Mouse (Mus musculus): ENCODE data around the gene Txndc5. TPM values are rescaled to one million over a fixed set of nuclear protein-coding genes. Genes with fewer than 3 reads are reported as not detected.

Gene Txndc5
- total RNA-seq, 2 experiments from 2014 or later: 61.9 to 76.3 TPM

DNA sequence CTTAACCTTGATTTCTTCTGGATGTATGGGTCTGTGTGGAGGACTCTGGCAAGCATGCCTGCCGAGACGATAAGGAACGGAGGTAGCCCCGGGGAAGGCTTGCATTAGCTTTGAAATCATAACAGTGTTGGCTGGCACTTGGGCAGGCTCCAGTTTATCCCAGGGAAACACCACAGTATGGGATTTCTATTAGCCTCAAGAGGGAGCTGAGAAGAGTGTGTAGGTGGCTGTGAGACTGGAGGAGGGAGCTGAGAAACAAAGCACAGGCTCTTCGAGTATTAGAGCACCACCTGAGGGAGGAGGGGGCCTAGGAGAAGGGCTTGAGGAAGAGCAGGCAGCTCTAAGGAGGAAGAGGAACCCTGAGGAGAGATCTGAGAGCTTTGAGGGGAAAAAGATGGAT, 57.7 kb downstream of the Txndc5 start:
- no peak for DNase-seq

- no peak for DNase-seq
These were observed 65.2 kb downstream of the Txndc5 start for GRCm38 (mm10) chr13:38463410-38463809.

DNA sequence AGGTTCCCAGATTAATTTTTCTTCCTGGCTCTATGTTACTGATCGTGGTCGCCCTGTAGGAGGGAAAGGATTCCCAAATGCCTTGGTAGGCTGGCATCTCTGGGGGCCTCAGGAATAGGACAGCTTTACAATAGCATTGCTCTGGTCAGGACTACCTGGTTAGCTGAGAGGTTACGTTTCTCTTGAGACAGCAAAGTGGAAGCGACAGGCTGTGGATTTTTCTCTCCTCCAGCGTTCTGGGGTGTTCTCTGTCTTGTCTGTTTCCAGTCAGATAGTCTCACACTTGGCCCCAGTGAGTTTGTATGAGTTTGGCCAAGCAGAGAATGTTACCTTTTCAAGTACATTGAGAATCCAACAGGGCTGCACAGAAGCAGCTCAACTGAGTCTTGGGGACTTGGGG, 77.2 kb downstream of the Txndc5 start:
- no peak for DNase-seq

Other genes with a start within 250 kb of the Txndc5 start
- gene Bmp6, start 183.7 kb downstream of the Txndc5 start, total RNA-seq (2021): 1 to 10 TPM; 7.6 to 9.3 TPM
- 1 to 10 TPM; 6.9 to 7.4 TPM for gene Bloc1s5, start 106.3 kb upstream of the Txndc5 start, total RNA-seq (2021)
- 10 to 100 TPM; 16.0 to 17.5 TPM for gene Eef1e1, start 130.2 kb upstream of the Txndc5 start, total RNA-seq (2021)